Mouse (Mus musculus) midbrain, postnatal 0 days (tissue): ENCODE data around the gene 0610010K14Rik. TPM values are rescaled to one million over a fixed set of nuclear protein-coding genes. Genes with fewer than 3 reads are reported as not detected.

ENCODE experiments used
- ATAC-seq: fragments of 200-750 bp; cut with Nextera tagmentation; 2 replicates; pipeline ENCODE4 v1.8.0; 2017; ENCODE audit warnings: moderate number of reproducible peaks, mild to moderate bottlenecking, moderate TSS enrichment, moderate library complexity; ENCODE audit not compliant: low FRiP score
- DNase-seq: peaks from one replicate; pipeline ENCODE4 v3.0.0-alpha.2; 2015; ENCODE audit warnings: low spot score
- H3K27ac ChIP-seq: fragments of 300-500 bp; sonication (generic); 2 replicates; pipeline ENCODE4 v1.5.1; 2014; ENCODE audit warnings: low read depth, mild to moderate bottlenecking, low read length, mixed read lengths
- H3K27me3 ChIP-seq: fragments of 300-500 bp; sonication (generic); 2 replicates; pipeline ENCODE4 v1.6.1; 2014; ENCODE audit warnings: low read length, control low read depth, mixed read lengths; ENCODE audit not compliant: insufficient read depth
- H3K36me3 ChIP-seq: fragments of 300-500 bp; sonication (generic); 2 replicates; pipeline ENCODE4 v1.6.1; 2014; ENCODE audit warnings: low read length, control low read depth, mixed read lengths; ENCODE audit not compliant: insufficient read depth
- H3K4me1 ChIP-seq: fragments of 300-500 bp; sonication (generic); 2 replicates; pipeline ENCODE4 v1.6.1; 2014; ENCODE audit warnings: mild to moderate bottlenecking, control low read depth, antibody characterized with exemption, low read length, mixed read lengths; ENCODE audit not compliant: insufficient read depth
- H3K4me2 ChIP-seq: fragments of 300-500 bp; sonication (generic); 2 replicates; pipeline ENCODE4 v1.6.1; 2014; ENCODE audit warnings: low read depth, mild to moderate bottlenecking, low read length, mixed read lengths; ENCODE audit not compliant: poor library complexity, severe bottlenecking
- H3K4me3 ChIP-seq: fragments of 300-500 bp; sonication (generic); 2 replicates; pipeline ENCODE4 v1.5.1; 2014; ENCODE audit warnings: low read depth, mild to moderate bottlenecking, low read length, moderate library complexity
- H3K9ac ChIP-seq: fragments of 300-500 bp; sonication (generic); replicated peaks from 2 replicates; pipeline ENCODE4 v1.6.1; 2014; ENCODE audit warnings: mild to moderate bottlenecking, low read length, moderate library complexity, mixed read lengths; ENCODE audit not compliant: poor library complexity, severe bottlenecking
- H3K9me3 ChIP-seq: fragments of 300-500 bp; sonication (generic); 2 replicates; pipeline ENCODE4 v1.6.1; 2016; ENCODE audit warnings: low read length, control low read depth
- CTCF ChIP-seq: IDR thresholded peaks from 2 replicates; pipeline ENCODE4 v1.5.1; 2016; ENCODE audit warnings: antibody characterized with exemption, mild to moderate bottlenecking
- WGBS: fragments of 180-500 bp; shearing (Covaris S2); extraction: QIAGEN DNeasy Blood & Tissue Kit; methylation state at CpG from one replicate; pipeline ENCODE4 v1.1.7; 2014; 5-methylcytosine and 5-hydroxymethylcytosine counted together
- polyA plus RNA-seq: library from polyadenylated mRNA; unstranded; fragments of >200 nt; fragmentation: Nextera tagmentation; extraction: Ambion mirVana; gene quantifications from 2 replicates; pipeline ENCODE4 v1.2.1, GENCODE M21; 2015
- total RNA-seq: library from RNA; depleted of rRNA; stranded (reverse); fragments of >200 nt; gene quantifications from 2 replicates; pipeline ENCODE4 v1.2.3, GENCODE M21; 2014

Gene 0610010K14Rik
- total and polyA plus RNA-seq, 2 experiments from 2014 or later: 43.0 to 154 TPM

DNA sequence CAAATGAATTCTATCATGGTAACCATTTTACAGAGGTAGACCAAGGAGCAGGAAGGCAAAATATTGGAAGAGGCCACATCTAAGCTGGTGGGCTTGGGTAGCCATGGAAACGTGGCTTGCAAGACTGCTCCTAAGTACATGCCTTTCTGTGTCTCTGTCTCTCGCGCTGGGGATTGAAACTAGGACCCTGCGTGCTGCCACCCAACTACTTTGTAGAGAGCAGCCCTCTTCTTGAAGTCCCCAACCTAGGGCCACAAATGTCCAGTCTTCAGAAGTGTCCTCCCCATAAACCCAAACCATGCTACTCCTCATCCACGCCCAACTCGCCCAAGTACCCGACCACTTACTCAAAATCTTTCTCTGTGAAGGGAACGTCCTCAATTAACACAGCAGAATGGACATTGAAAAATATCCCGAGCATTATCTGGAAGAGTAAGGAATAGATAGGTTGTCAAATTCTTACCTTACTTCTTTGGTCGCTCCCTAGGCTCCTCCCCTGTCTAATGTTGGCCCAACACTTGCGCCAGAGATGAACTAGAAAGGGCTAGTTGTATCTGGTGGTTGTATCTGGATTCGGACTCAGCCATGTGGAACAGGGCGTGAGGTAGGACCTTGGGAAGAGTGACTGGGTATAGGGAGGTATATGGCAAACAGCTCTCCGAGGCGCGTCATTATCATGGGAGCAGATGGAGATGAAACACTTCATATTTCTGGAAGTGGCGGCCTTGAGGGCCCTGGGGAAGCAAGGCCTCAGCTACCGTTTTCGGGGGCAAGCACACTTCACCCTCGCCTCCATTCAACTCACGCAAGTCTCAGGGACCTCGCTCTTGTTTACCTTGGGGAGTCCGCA, 1.1 kb upstream of the 0610010K14Rik start:
- DNase-seq: no peak
- peak overlapping the region; percentile 86 for H3K9ac ChIP-seq
- no peak for TF ChIP-seq CTCF
- peak overlapping the region; percentile 92 for H3K27ac ChIP-seq
- H3K4me1 ChIP-seq: peaks cover 9% of the 10 kb centered on the region; the same call in 1 of the 2 replicates
- H3K9me3 ChIP-seq: no peaks in the 10 kb centered on the region
- H3K36me3 ChIP-seq: peaks cover 15% of the 10 kb centered on the region; the same call in 1 of the 2 replicates
- H3K4me3 ChIP-seq: peak overlapping the region; percentile 77
- 0 out of 2 replicates have a peak, but pooled peaks cover 2% of the 10 kb centered on the region for H3K27me3 ChIP-seq
- no peak for ATAC-seq
- WGBS: 11% methylated on average over 23 of the region's 23 CpGs
- peak overlapping the region; percentile 88 for H3K4me2 ChIP-seq

DNA sequence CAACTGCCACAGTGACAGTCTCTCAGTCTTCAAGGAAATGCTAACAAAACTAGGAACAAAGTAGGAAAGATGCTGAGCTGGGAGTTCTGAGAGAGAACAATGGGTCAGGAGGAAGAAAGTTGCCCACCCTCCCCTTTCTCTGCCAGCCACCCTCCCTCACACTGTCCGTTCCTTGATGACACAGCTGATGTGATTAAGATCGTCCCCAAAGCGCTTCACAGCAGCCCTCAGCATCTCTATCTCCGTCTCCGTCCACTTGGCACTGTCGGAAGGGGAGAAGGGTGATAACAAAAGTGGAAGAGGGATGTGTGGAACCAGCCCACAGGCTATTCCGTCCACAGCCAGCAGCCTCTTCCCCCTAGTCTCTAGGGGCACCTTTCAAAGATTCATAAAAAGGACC, 997 bp downstream of the 0610010K14Rik start:
- Histone ChIP-seq H3K4me1 (peaks cover 9% of the 10 kb centered on the region; the same call in 1 of the 2 replicates), H3K36me3 (peaks cover 15% of the 10 kb centered on the region; the same call in 1 of the 2 replicates), H3K4me2 (peak overlapping the region; percentile 88), H3K27ac (peak overlapping the region; percentile 92; the same call in 1 of the 2 replicates), H3K9ac (peak overlapping the region; percentile 77), H3K9me3 (no peaks in the 10 kb centered on the region), H3K4me3 (peak overlapping the region; percentile 77), H3K27me3 (no peaks in the 10 kb centered on the region)
- 19% methylated on average over 7 of the region's 7 CpGs for WGBS
- ATAC-seq (no peak), DNase-seq (no peak)
- TF ChIP-seq CTCF: no peak

DNA sequence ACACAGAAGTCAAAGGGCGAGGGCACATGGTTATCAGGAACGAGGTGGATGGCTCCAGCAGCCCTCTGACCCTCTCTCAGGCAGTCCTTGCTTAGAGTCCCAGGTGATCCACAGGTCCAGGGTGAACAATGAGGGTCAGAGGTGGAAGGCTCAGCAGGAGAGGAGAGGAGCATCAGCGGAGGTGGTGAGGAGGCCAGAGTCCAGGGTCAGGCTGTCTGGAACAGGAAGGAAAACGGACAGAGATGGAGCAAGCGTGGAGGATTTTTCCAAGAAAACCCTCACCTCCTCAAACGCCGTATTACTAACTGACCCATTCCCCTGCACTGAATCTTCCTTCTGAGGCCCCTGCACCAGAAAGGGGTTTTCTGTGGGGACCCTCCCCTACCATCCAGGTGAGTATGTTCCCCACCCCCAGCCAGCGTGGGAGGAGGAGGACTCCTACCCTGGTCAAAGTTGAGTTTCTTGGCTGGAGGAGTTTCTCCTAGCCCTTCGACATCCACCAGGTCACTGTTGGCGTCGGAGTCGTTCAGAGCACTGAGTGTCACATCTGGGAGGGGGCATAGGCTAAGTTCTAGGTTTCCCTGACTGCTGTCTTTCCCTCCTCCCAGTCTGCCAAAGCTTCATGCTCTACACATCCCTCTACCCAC, 2.3 kb downstream of the 0610010K14Rik start:
- no peak for ATAC-seq
- DNase-seq: no peak
- Histone ChIP-seq H3K27me3 (no peaks in the 10 kb centered on the region), H3K9ac (no peak overlapping the region), H3K27ac (no peak overlapping the region), H3K9me3 (no peaks in the 10 kb centered on the region), H3K36me3 (peaks cover 15% of the 10 kb centered on the region; the same call in 1 of the 2 replicates), H3K4me1 (peaks cover 9% of the 10 kb centered on the region; the same call in 1 of the 2 replicates), H3K4me2 (no peak overlapping the region), H3K4me3 (no peak overlapping the region)
- no peak for TF ChIP-seq CTCF
- 89% methylated on average over 12 of the region's 12 CpGs for WGBS

DNA sequence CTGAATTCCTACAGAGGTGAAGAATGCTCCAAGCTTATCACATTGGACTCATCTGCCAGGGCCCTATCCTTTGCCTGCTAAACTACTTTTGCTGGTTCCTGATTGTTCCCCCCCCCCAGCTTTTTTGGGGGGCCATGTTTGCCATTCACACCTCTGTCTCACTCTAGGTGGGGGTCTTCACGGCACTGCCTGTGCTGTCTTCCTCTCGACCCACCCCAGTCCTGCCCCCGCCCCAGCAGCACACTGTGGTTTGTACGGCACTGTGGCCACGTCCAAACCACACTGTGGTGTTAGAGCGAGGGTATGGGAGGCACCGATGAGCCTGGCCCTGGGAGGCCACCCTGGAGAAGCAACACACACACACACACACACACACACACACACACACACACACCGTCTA, 3.2 kb downstream of the 0610010K14Rik start:
- peaks cover 9% of the 10 kb centered on the region; the same call in 1 of the 2 replicates for H3K4me1 ChIP-seq
- H3K27me3 ChIP-seq: peaks cover 8% of the 10 kb centered on the region
- H3K4me2 ChIP-seq: no peak overlapping the region
- no peak for TF ChIP-seq CTCF
- H3K9ac ChIP-seq: no peak overlapping the region
- DNase-seq (no peak), ATAC-seq (no peak)
- WGBS: 89% methylated on average over 8 of the region's 8 CpGs
- H3K36me3 ChIP-seq: peaks cover 15% of the 10 kb centered on the region; the same call in 1 of the 2 replicates
- H3K9me3 ChIP-seq: no peaks in the 10 kb centered on the region
- no peak overlapping the region for H3K27ac ChIP-seq
- no peak overlapping the region for H3K4me3 ChIP-seq

DNA sequence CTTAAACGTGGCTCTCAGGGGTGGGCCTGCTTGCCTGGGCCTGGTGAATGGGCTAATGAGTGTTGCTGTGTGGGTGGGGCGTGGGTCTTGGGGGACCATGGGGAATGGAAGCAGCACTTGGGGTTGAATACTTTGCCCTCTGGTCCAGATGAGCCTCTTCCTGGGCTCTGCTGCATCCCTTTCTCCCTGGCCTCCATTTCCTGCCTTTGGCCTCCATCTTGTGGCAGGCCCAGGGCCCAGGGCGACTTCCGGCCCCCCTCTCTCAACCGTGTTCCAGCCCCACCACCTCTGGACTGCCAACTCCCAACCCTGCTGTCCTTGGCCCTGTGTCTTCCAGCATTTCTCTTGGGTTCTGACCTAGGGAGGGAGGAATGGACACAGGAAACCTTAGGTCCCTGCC, 3.7 kb downstream of the 0610010K14Rik start:
- ATAC-seq: no peak
- Histone ChIP-seq H3K4me1 (peaks cover 9% of the 10 kb centered on the region; the same call in 1 of the 2 replicates), H3K4me3 (no peak overlapping the region), H3K4me2 (no peak overlapping the region), H3K9me3 (no peaks in the 10 kb centered on the region), H3K9ac (no peak overlapping the region), H3K27ac (no peak overlapping the region), H3K27me3 (peaks cover 12% of the 10 kb centered on the region), H3K36me3 (peaks cover 15% of the 10 kb centered on the region; the same call in 1 of the 2 replicates)
- no peak for TF ChIP-seq CTCF
- DNase-seq: no peak
- WGBS: 60% methylated on average over 5 of the region's 5 CpGs
